Mouse (Mus musculus): ENCODE results near the gene Orm1. TPM values are rescaled to one million over a fixed set of nuclear protein-coding genes. Genes with fewer than 3 reads are reported as not detected.

The Orm1 gene
- polyA plus RNA-seq, 1 experiment from 2014 or later = 16.3 TPM

GRCm38 (mm10) chr4:63307175-63308062 lies 36.9 kb upstream of the Orm1 start:
- H3K9ac ChIP-seq (ENCODE audit: low read length) = no peak overlapping the region
- no peak overlapping the region for H3K4me2 ChIP-seq (replicated peaks; ENCODE audit: low read depth)
- H3K4me3 ChIP-seq (ENCODE audit: low read depth, low read length) = no peak overlapping the region
- ATAC-seq (ENCODE audit: low FRiP score, low TSS enrichment) (peak; percentile 64; the same call in 1 of the 2 replicates), DNase-seq (ENCODE audit: low spot score) (peak; percentile 91)
- H3K4me1 ChIP-seq (replicated peaks; ENCODE audit: control insufficient read depth, insufficient read depth) = no peaks in the 10 kb centered on the region
- no peaks in the 10 kb centered on the region for H3K27me3 ChIP-seq (ENCODE audit: control insufficient read depth, insufficient read depth, low read length)
- H3K27ac ChIP-seq (replicated peaks) = no peak overlapping the region
- 0 out of 2 replicates have a peak, but pooled peaks cover 2% of the 10 kb centered on the region for H3K36me3 ChIP-seq (ENCODE audit: control insufficient read depth, insufficient read depth, low read length)
- TF ChIP-seq CTCF (IDR thresholded peaks at IDR 0.05; ENCODE audit: low read depth) (peak; percentile 92), EP300 (optimal IDR thresholded peaks at IDR 0.05) (no peak)
- WGBS = 34% methylated on average over 21 of the region's 21 CpGs
- no peaks in the 10 kb centered on the region for H3K9me3 ChIP-seq (ENCODE audit: control insufficient read depth, low read length)

GRCm38 (mm10) chr4:63308316-63308715 lies 36.0 kb upstream of the Orm1 start:
- Histone ChIP-seq H3K4me3 (ENCODE audit: low read depth, low read length) (no peak overlapping the region), H3K27ac (replicated peaks) (no peak overlapping the region), H3K9me3 (ENCODE audit: control insufficient read depth, low read length) (no peaks in the 10 kb centered on the region), H3K36me3 (ENCODE audit: control insufficient read depth, insufficient read depth, low read length) (0 out of 2 replicates have a peak, but pooled peaks cover 2% of the 10 kb centered on the region), H3K4me1 (replicated peaks; ENCODE audit: control insufficient read depth, insufficient read depth) (no peaks in the 10 kb centered on the region), H3K4me2 (replicated peaks; ENCODE audit: low read depth) (no peak overlapping the region), H3K9ac (ENCODE audit: low read length) (no peak overlapping the region), H3K27me3 (ENCODE audit: control insufficient read depth, insufficient read depth, low read length) (no peaks in the 10 kb centered on the region)
- no peak for ATAC-seq (ENCODE audit: low FRiP score, low TSS enrichment)
- DNase-seq (ENCODE audit: low spot score) = no peak
- WGBS = 88% methylated on average over 3 of the region's 3 CpGs
- TF ChIP-seq EP300 (optimal IDR thresholded peaks at IDR 0.05) = no peak
- TF ChIP-seq CTCF (IDR thresholded peaks at IDR 0.05; ENCODE audit: low read depth) = no peak

- H3K4me3 ChIP-seq (ENCODE audit: low read depth, low read length) = no peak overlapping the region
- H3K36me3 ChIP-seq (ENCODE audit: control insufficient read depth, insufficient read depth, low read length) = peaks cover 2% of the 10 kb centered on the region; the same call in 1 of the 2 replicates
- H3K27me3 ChIP-seq (ENCODE audit: control insufficient read depth, insufficient read depth, low read length) = no peaks in the 10 kb centered on the region
- TF ChIP-seq EP300 (optimal IDR thresholded peaks at IDR 0.05) = no peak
- TF ChIP-seq CTCF (IDR thresholded peaks at IDR 0.05; ENCODE audit: low read depth) = no peak
- 58% methylated on average over 10 of the region's 10 CpGs for WGBS
- ATAC-seq (ENCODE audit: low FRiP score, low TSS enrichment) = no peak
- no peak overlapping the region for H3K4me2 ChIP-seq (replicated peaks; ENCODE audit: low read depth)
- H3K4me1 ChIP-seq (replicated peaks; ENCODE audit: control insufficient read depth, insufficient read depth) = no peaks in the 10 kb centered on the region
- no peak for DNase-seq (ENCODE audit: low spot score)
- no peaks in the 10 kb centered on the region for H3K9me3 ChIP-seq (ENCODE audit: control insufficient read depth, low read length)
- no peak overlapping the region for H3K27ac ChIP-seq (replicated peaks)
- no peak overlapping the region for H3K9ac ChIP-seq (ENCODE audit: low read length)
Observed at GRCm38 (mm10) chr4:63310247-63310855, 34.0 kb upstream of the Orm1 start.

GRCm38 (mm10) chr4:63311426-63311825 lies 32.9 kb upstream of the Orm1 start:
- no peak overlapping the region for H3K27ac ChIP-seq (replicated peaks)
- H3K4me1 ChIP-seq (replicated peaks; ENCODE audit: control insufficient read depth, insufficient read depth) = no peaks in the 10 kb centered on the region
- ATAC-seq (ENCODE audit: low FRiP score, low TSS enrichment) (no peak), DNase-seq (ENCODE audit: low spot score) (no peak)
- WGBS = 82% methylated on average over 7 of the region's 7 CpGs
- H3K36me3 ChIP-seq (ENCODE audit: control insufficient read depth, insufficient read depth, low read length) = peaks cover 2% of the 10 kb centered on the region; the same call in 1 of the 2 replicates
- no peak overlapping the region for H3K4me2 ChIP-seq (replicated peaks; ENCODE audit: low read depth)
- TF ChIP-seq CTCF (IDR thresholded peaks at IDR 0.05; ENCODE audit: low read depth) (no peak), EP300 (optimal IDR thresholded peaks at IDR 0.05) (no peak)
- no peaks in the 10 kb centered on the region for H3K27me3 ChIP-seq (ENCODE audit: control insufficient read depth, insufficient read depth, low read length)
- H3K9ac ChIP-seq (ENCODE audit: low read length) = no peak overlapping the region
- no peak overlapping the region for H3K4me3 ChIP-seq (ENCODE audit: low read depth, low read length)
- no peaks in the 10 kb centered on the region for H3K9me3 ChIP-seq (ENCODE audit: control insufficient read depth, low read length)

- DNase-seq (ENCODE audit: low spot score) (no peak), ATAC-seq (ENCODE audit: low FRiP score, low TSS enrichment) (no peak)
- H3K4me1 ChIP-seq (replicated peaks; ENCODE audit: control insufficient read depth, insufficient read depth) = no peaks in the 10 kb centered on the region
- H3K36me3 ChIP-seq (ENCODE audit: control insufficient read depth, insufficient read depth, low read length) = peaks cover 2% of the 10 kb centered on the region; the same call in 1 of the 2 replicates
- no peaks in the 10 kb centered on the region for H3K27me3 ChIP-seq (ENCODE audit: control insufficient read depth, insufficient read depth, low read length)
- no peak overlapping the region for H3K27ac ChIP-seq (replicated peaks)
- no peaks in the 10 kb centered on the region for H3K9me3 ChIP-seq (ENCODE audit: control insufficient read depth, low read length)
- 73% methylated on average over 5 of the region's 5 CpGs for whole genome bisulfite sequencing
- no peak overlapping the region for H3K9ac ChIP-seq (ENCODE audit: low read length)
- no peak overlapping the region for H3K4me3 ChIP-seq (ENCODE audit: low read depth, low read length)
- no peak for TF ChIP-seq EP300 (optimal IDR thresholded peaks at IDR 0.05)
- H3K4me2 ChIP-seq (replicated peaks; ENCODE audit: low read depth) = no peak overlapping the region
Observed at GRCm38 (mm10) chr4:63314063-63314462, 30.3 kb upstream of the Orm1 start.

Data from stomach, postnatal 0 days (tissue).